Mouse (Mus musculus) urinary bladder, postnatal 25 days (tissue): ENCODE measurements at regions not wholly inside any gene's neighbourhood (a gene's known extent, or its start where the extent isn't known, plus 50 kb on each side); places are given as distances from the start of the nearest gene placed in this dataset.

Source experiments
- DNase-seq: peaks from one replicate; pipeline ENCODE4 v3.0.0; 2022; ENCODE audit warnings: low spot score

GRCm38 (mm10) chr8:49845575-49845974 lies 1001.8 kb upstream of the Tenm3 start:
- DNase-seq, result no peak

- no peak for DNase-seq
Measured at GRCm38 (mm10) chr8:49831970-49832369, 988.2 kb upstream of the Tenm3 start.

- peak; percentile 8 for DNase-seq
Measured at GRCm38 (mm10) chr8:49829345-49829744, 985.6 kb upstream of the Tenm3 start.

GRCm38 (mm10) chr8:49826231-49826630 lies 982.5 kb upstream of the Tenm3 start:
- DNase-seq, result no peak

- DNase-seq, result no peak
Measured at GRCm38 (mm10) chr8:49825000-49825399, 981.2 kb upstream of the Tenm3 start.

- DNase-seq, result no peak
Measured at GRCm38 (mm10) chr8:49822791-49823190, 979.0 kb upstream of the Tenm3 start.

- no peak for DNase-seq
Measured at GRCm38 (mm10) chr8:49799236-49799635, 955.5 kb upstream of the Tenm3 start.

- no peak for DNase-seq
Measured at GRCm38 (mm10) chr8:49796741-49797140, 953.0 kb upstream of the Tenm3 start.

GRCm38 (mm10) chr8:49794491-49794890 lies 950.7 kb upstream of the Tenm3 start:
- no peak for DNase-seq

GRCm38 (mm10) chr8:49769829-49770228 lies 926.1 kb upstream of the Tenm3 start:
- DNase-seq, result no peak

- DNase-seq, result no peak
Measured at GRCm38 (mm10) chr8:49738043-49738442, 894.3 kb upstream of the Tenm3 start.

- no peak for DNase-seq
Measured at GRCm38 (mm10) chr8:49729156-49729555, 885.4 kb upstream of the Tenm3 start.

- no peak for DNase-seq
Measured at GRCm38 (mm10) chr8:49712371-49712770, 868.6 kb upstream of the Tenm3 start.

GRCm38 (mm10) chr8:49708701-49709100 lies 865.0 kb upstream of the Tenm3 start:
- DNase-seq, result no peak

- DNase-seq, result no peak
Measured at GRCm38 (mm10) chr8:49699058-49699457, 855.3 kb upstream of the Tenm3 start.

GRCm38 (mm10) chr8:49696709-49697108 lies 853.0 kb upstream of the Tenm3 start:
- DNase-seq, result no peak
